Mouse (Mus musculus) lung, adult 2 months (tissue): ENCODE data around the gene Krtap4-9.
"Not testable (repeated sequence)": the region's sequence is repeated elsewhere in the genome, so short reads cannot be mapped to it uniquely, and the experiment has no call there.

Experiments used
- CTCF ChIP-seq: fragments of 200-500 bp; IDR thresholded peaks from 2 replicates; pipeline ENCODE4 v1.5.1; 2011; ENCODE audit warnings: mild to moderate bottlenecking, low read length, control low read depth; ENCODE audit not compliant: insufficient read depth
- POLR2A ChIP-seq: fragments of 200-500 bp; IDR thresholded peaks from 2 replicates; pipeline ENCODE4 v1.6.1; 2011; ENCODE audit warnings: low read depth, mild to moderate bottlenecking, control low read depth, low read length, borderline replicate concordance; ENCODE audit errors: extremely low read depth

DNA sequence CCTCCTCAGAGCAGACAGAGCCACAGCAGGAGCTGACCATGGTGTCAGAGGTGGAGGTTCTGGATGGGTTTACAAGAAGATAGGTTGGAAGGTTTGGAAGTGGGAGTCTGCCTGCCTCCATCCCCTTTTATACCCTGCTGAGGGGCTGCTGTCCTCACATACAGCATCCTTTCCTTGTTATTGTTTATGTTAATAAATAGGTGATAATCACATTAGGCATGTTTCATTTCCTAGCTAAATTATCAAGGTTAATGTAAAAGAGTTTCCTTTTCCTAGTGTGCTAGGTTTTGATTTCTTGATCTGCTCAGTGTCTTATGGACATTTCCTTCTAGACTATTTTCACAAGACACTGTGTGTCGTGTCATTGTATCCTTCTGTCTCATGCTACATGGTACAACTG, 13.8 kb downstream of the Krtap4-9 start, which contains the start of gene Gm11569:
- not testable (repeated sequence) for TF ChIP-seq POLR2A, CTCF
